Mouse (Mus musculus) bone marrow macrophage, adult 2 months (primary cell): ENCODE measurements around the gene Fam53a.

Source experiments
- CTCF ChIP-seq: IDR thresholded peaks from 2 replicates; pipeline ENCODE4 v1.5.1; 2012; ENCODE audit warnings: low read depth, mild to moderate bottlenecking, low read length, moderate library complexity
- POLR2A ChIP-seq: IDR thresholded peaks from 2 replicates; pipeline ENCODE4 v1.6.1; 2012; ENCODE audit warnings: mild to moderate bottlenecking, low read depth, low read length, borderline replicate concordance

- TF ChIP-seq CTCF (no peak), POLR2A (no peak)
Observed at GRCm38 (mm10) chr5:33628820-33629300, 575 bp downstream of the Fam53a start.
